Mouse (Mus musculus) hindbrain, embryonic 14.5 days (tissue): ENCODE results near the gene Ggta1. TPM values are rescaled to one million over a fixed set of nuclear protein-coding genes. Genes with fewer than 3 reads are reported as not detected.

ENCODE experiments used
- ATAC-seq: fragments of 200-750 bp; cut with Nextera tagmentation; 2 replicates; pipeline ENCODE4 v1.8.0; 2017; ENCODE audit warnings: moderate number of reproducible peaks, mild to moderate bottlenecking, moderate TSS enrichment, moderate library complexity; ENCODE audit not compliant: low FRiP score
- DNase-seq: peaks from one replicate; pipeline ENCODE4 v3.0.0-alpha.2; 2015; ENCODE audit warnings: low spot score
- H3K27ac ChIP-seq: fragments of 300-500 bp; sonication (generic); 2 replicates; pipeline ENCODE4 v1.5.1; 2014; ENCODE audit warnings: mild to moderate bottlenecking, moderate library complexity
- H3K27me3 ChIP-seq: fragments of 300-500 bp; sonication (generic); 2 replicates; pipeline ENCODE4 v1.6.1; 2014; ENCODE audit warnings: mild to moderate bottlenecking, low read length, mixed read lengths; ENCODE audit not compliant: control insufficient read depth, insufficient read depth
- H3K36me3 ChIP-seq: fragments of 300-500 bp; sonication (generic); replicated peaks from 2 replicates; pipeline ENCODE4 v1.6.1; 2014; ENCODE audit not compliant: control insufficient read depth, insufficient read depth
- H3K4me1 ChIP-seq: fragments of 300-500 bp; sonication (generic); replicated peaks from 2 replicates; pipeline ENCODE4 v1.6.1; 2014; ENCODE audit warnings: antibody characterized with exemption, low read length, mixed read lengths; ENCODE audit not compliant: control insufficient read depth, insufficient read depth
- H3K4me2 ChIP-seq: fragments of 300-500 bp; sonication (generic); replicated peaks from 2 replicates; pipeline ENCODE4 v1.6.1; 2014; ENCODE audit warnings: mild to moderate bottlenecking, moderate library complexity
- H3K4me3 ChIP-seq: fragments of 300-500 bp; sonication (generic); replicated peaks from 2 replicates; pipeline ENCODE4 v1.5.1; 2014; ENCODE audit warnings: mild to moderate bottlenecking, low read length
- H3K9ac ChIP-seq: fragments of 300-500 bp; sonication (generic); 2 replicates; pipeline ENCODE4 v1.6.1; 2014
- H3K9me3 ChIP-seq: fragments of 300-500 bp; sonication (generic); 2 replicates; pipeline ENCODE4 v1.6.1; 2016; ENCODE audit warnings: low read length; ENCODE audit not compliant: control insufficient read depth
- WGBS: fragments of 180-500 bp; shearing (Covaris S2); extraction: QIAGEN DNeasy Blood & Tissue Kit; methylation state at CpG from one replicate; pipeline ENCODE4 v1.1.7; 2014; 5-methylcytosine and 5-hydroxymethylcytosine counted together
- polyA plus RNA-seq: library from polyadenylated mRNA; unstranded; fragments of >200 nt; fragmentation: Nextera tagmentation; extraction: Ambion mirVana; gene quantifications from 2 replicates; pipeline ENCODE4 v1.2.1, GENCODE M21; 2014

Gene Ggta1
- polyA plus RNA-seq, 1 experiment from 2014 or later, result 8.4 TPM

DNA sequence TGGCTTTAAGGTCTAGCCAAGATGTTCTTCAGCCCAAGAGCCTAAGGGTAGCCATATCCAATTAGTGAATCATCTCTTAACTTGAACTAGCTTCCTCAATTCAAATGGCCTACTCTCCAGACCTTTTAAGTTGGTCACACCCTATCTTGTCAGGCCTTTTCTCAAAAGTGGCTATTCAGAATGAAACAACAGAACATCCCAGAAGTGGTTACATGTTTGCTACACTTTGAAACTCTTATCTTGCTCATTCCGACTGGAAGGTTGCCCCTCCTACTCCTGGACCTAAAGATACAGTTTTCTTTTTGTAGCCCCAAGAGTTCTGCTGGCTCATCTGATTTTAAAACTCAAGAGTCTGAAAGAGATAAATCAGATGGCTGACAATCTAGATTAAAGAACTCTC is 42.4 kb downstream of the Ggta1 start:
- Histone ChIP-seq H3K9me3 (0 out of 2 replicates have a peak, but pooled peaks cover 7% of the 10 kb centered on the region), H3K27ac (no peak overlapping the region), H3K27me3 (no peaks in the 10 kb centered on the region), H3K4me3 (no peak overlapping the region), H3K4me1 (no peaks in the 10 kb centered on the region), H3K4me2 (no peak overlapping the region), H3K9ac (no peak overlapping the region), H3K36me3 (no peaks in the 10 kb centered on the region)
- WGBS, result 95% methylated on average over 1 of the region's 1 CpGs
- DNase-seq, result no peak
- ATAC-seq, result no peak

GRCm38 (mm10) chr2:35419671-35420070 is 43.4 kb downstream of the Ggta1 start:
- no peak for DNase-seq
- Histone ChIP-seq H3K4me1 (no peaks in the 10 kb centered on the region), H3K4me2 (no peak overlapping the region), H3K4me3 (no peak overlapping the region), H3K9me3 (0 out of 2 replicates have a peak, but pooled peaks cover 7% of the 10 kb centered on the region), H3K9ac (no peak overlapping the region), H3K36me3 (no peaks in the 10 kb centered on the region), H3K27ac (no peak overlapping the region), H3K27me3 (no peaks in the 10 kb centered on the region)
- WGBS, result 92% methylated on average over 2 of the region's 2 CpGs
- ATAC-seq, result no peak

DNA sequence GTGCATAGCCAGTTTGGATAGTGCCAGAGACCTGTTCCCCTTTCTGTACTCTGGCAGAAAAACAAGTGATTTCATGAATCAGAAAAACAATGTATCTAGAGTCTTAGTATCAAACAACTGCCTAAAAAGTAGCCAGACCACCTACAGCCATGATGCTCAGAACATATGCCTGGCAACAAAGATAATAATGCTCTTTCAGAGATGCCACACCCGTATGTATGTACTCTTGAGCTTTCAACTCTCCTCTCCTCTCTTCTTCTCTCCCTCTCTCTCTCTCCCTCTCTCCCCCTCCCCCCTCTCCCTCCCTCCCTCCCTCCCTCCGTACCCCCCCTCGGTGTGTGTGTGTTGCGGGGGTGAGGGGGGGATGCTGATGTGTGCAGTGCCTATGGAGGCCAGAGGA is 43.8 kb downstream of the Ggta1 start:
- DNase-seq (no peak), ATAC-seq (no peak)
- no peak overlapping the region for H3K9ac ChIP-seq
- no peaks in the 10 kb centered on the region for H3K36me3 ChIP-seq
- H3K27me3 ChIP-seq, result no peaks in the 10 kb centered on the region
- no peak overlapping the region for H3K27ac ChIP-seq
- H3K4me3 ChIP-seq, result no peak overlapping the region
- H3K4me1 ChIP-seq, result no peaks in the 10 kb centered on the region
- H3K4me2 ChIP-seq, result no peak overlapping the region
- WGBS, result 94% methylated on average over 3 of the region's 4 CpGs
- H3K9me3 ChIP-seq, result 0 out of 2 replicates have a peak, but pooled peaks cover 7% of the 10 kb centered on the region

DNA sequence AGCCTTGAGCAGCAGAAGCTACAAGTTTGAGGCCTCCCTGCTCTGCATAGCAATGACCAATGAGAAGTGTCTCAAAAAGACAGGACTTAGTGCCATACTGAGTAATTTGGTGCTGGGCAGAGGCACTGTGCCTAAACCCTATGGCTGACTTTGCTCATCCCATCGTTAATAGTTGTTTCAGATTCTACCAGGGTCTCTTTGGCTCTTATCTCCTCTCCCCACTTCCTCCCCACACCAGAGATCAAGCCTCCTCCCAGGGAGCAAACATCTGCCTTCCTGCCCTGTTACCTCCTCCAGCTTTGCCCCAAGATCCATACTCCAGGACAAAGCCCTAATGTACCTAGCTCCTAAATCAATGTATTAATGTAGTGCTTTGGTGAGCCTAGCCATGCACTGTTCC is 45.8 kb downstream of the Ggta1 start:
- Histone ChIP-seq H3K27me3 (no peaks in the 10 kb centered on the region), H3K27ac (no peak overlapping the region), H3K36me3 (no peaks in the 10 kb centered on the region), H3K4me3 (no peak overlapping the region), H3K4me2 (no peak overlapping the region), H3K9ac (no peak overlapping the region), H3K4me1 (no peaks in the 10 kb centered on the region), H3K9me3 (0 out of 2 replicates have a peak, but pooled peaks cover 7% of the 10 kb centered on the region)
- DNase-seq (no peak), ATAC-seq (no peak)
- WGBS, result 96% methylated on average over 1 of the region's 1 CpGs

DNA sequence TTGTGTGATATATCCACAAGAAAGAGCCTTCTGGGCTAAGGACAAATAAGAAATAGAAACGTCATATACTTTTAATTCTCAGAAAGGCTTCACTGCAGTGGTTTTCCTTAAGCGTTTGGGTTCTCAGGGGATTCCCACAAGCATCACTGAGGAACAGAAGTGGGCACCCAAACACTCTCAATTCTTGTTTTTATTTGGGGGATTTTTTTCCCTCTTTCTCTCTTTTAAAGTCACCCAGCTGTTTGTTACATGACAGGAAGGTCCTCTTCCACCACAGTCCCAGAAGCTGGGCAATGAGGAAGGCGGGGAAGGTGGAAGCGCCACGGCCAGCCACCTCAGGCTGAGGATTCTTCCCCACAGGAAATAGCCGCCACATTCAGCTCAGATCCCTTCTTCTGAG is 46.6 kb downstream of the Ggta1 start:
- ATAC-seq (no peak), DNase-seq (no peak)
- H3K9ac ChIP-seq, result no peak overlapping the region
- H3K36me3 ChIP-seq, result no peaks in the 10 kb centered on the region
- H3K4me3 ChIP-seq, result no peak overlapping the region
- 84% methylated on average over 6 of the region's 6 CpGs for WGBS
- 0 out of 2 replicates have a peak, but pooled peaks cover 7% of the 10 kb centered on the region for H3K9me3 ChIP-seq
- H3K27me3 ChIP-seq, result no peaks in the 10 kb centered on the region
- H3K4me1 ChIP-seq, result no peaks in the 10 kb centered on the region
- no peak overlapping the region for H3K4me2 ChIP-seq
- no peak overlapping the region for H3K27ac ChIP-seq

DNA sequence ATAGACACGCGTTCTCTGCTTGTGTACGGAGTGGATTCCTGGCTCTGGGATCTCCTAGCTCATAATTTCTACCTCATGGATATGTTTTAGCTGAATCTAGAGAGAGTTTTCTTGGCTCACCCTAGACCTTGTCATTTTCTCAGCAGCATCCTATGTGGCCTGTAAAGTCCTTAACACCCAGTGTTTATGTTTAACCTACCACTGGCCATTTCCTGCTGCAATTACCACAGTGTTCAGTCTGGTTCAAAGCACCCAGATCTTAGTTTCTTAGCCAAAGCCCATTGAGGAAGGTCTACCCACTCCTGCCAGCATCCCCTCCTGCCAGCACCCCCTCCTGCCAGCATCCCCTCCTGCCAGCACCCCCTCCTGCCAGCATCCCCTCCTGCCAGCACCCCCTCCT is 50.2 kb downstream of the Ggta1 start:
- H3K27ac ChIP-seq, result no peak overlapping the region
- no peaks in the 10 kb centered on the region for H3K9me3 ChIP-seq
- 97% methylated on average over 3 of the region's 3 CpGs for WGBS
- no peak overlapping the region for H3K4me3 ChIP-seq
- H3K36me3 ChIP-seq, result no peaks in the 10 kb centered on the region
- H3K4me2 ChIP-seq, result no peak overlapping the region
- no peak for ATAC-seq
- no peak overlapping the region for H3K9ac ChIP-seq
- H3K27me3 ChIP-seq, result no peaks in the 10 kb centered on the region
- no peaks in the 10 kb centered on the region for H3K4me1 ChIP-seq
- DNase-seq, result no peak

GRCm38 (mm10) chr2:35412246-35412645 is 50.8 kb downstream of the Ggta1 start:
- no peak overlapping the region for H3K9ac ChIP-seq
- no peak for DNase-seq
- 88% methylated on average over 2 of the region's 2 CpGs for WGBS

GRCm38 (mm10) chr2:35411640-35412190 is 51.3 kb downstream of the Ggta1 start:
- Histone ChIP-seq H3K4me1 (no peaks in the 10 kb centered on the region), H3K4me2 (no peak overlapping the region), H3K27ac (no peak overlapping the region), H3K27me3 (no peaks in the 10 kb centered on the region), H3K36me3 (no peaks in the 10 kb centered on the region), H3K4me3 (no peak overlapping the region), H3K9me3 (no peaks in the 10 kb centered on the region), H3K9ac (no peak overlapping the region)
- no peak for DNase-seq
- ATAC-seq, result no peak
- WGBS, result 79% methylated on average over 10 of the region's 10 CpGs

More at GRCm38 (mm10) chr2:35412246-35412645, 50.8 kb downstream of the Ggta1 start:
- Histone ChIP-seq H3K27ac (no peak overlapping the region), H3K4me1 (no peaks in the 10 kb centered on the region), H3K4me2 (no peak overlapping the region), H3K9me3 (no peaks in the 10 kb centered on the region), H3K36me3 (no peaks in the 10 kb centered on the region), H3K27me3 (no peaks in the 10 kb centered on the region), H3K4me3 (no peak overlapping the region)
- no peak for ATAC-seq

DNA sequence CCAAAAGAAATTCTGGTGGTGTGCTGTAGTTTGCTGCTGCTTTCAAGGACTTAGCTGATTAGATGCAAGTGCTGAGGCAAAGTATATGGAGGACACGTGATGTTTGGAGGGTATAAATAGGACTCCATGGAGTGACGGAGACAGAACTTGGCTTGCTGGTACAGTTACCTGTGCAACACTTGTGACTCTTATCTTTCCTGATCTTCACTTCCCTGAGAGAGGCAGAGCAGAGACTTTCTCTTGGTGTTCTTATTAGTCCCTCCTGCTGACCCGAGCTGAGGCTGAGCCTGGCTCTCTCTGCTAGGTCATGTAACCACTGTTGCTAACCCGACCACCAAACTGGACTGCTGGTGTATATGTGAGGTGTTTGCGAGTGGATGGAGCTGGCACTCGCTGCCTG is 53.6 kb downstream of the Ggta1 start:
- Histone ChIP-seq H3K4me3 (no peak overlapping the region), H3K27me3 (no peaks in the 10 kb centered on the region), H3K36me3 (no peaks in the 10 kb centered on the region), H3K9ac (no peak overlapping the region), H3K4me1 (no peaks in the 10 kb centered on the region), H3K27ac (no peak overlapping the region), H3K4me2 (no peak overlapping the region), H3K9me3 (no peaks in the 10 kb centered on the region)
- ATAC-seq (no peak), DNase-seq (no peak)
- 93% methylated on average over 6 of the region's 6 CpGs for WGBS
